Mouse (Mus musculus) liver, adult 2 months (tissue): ENCODE results near the gene Tigd3. TPM values are rescaled to one million over a fixed set of nuclear protein-coding genes. Genes with fewer than 3 reads are reported as not detected.

ENCODE experiments used
- DNase-seq: peaks from one replicate; pipeline ENCODE4 v3.0.0-alpha.2; 2011; ENCODE audit warnings: low read depth, low spot score; ENCODE audit errors: extremely low read depth
- H3K27ac ChIP-seq: fragments of 200-500 bp; replicated peaks from 2 replicates; pipeline ENCODE4 v1.5.1; 2012; ENCODE audit warnings: low read depth, mild to moderate bottlenecking, control low read depth, inconsistent platforms, low read length; ENCODE audit not compliant: insufficient read depth
- H3K27me3 ChIP-seq: fragments of 200-500 bp; 2 replicates; pipeline ENCODE4 v1.6.1; 2012; ENCODE audit warnings: mild to moderate bottlenecking, moderate library complexity, low read length, inconsistent platforms; ENCODE audit not compliant: control insufficient read depth, insufficient read depth
- H3K36me3 ChIP-seq: fragments of 200-500 bp; 2 replicates; pipeline ENCODE4 v1.6.1; 2012; ENCODE audit warnings: low read length, inconsistent platforms; ENCODE audit not compliant: control insufficient read depth, insufficient read depth
- H3K4me1 ChIP-seq: fragments of 200-500 bp; 2 replicates; pipeline ENCODE4 v1.6.1; 2011; ENCODE audit warnings: low read length; ENCODE audit not compliant: control insufficient read depth, insufficient read depth
- H3K4me3 ChIP-seq: fragments of 200-500 bp; 2 replicates; pipeline ENCODE4 v1.5.1; 2011; ENCODE audit warnings: low read depth, mild to moderate bottlenecking, control low read depth, low read length, moderate library complexity; ENCODE audit not compliant: insufficient read depth
- H3K79me2 ChIP-seq: fragments of 200-500 bp; 2 replicates; pipeline ENCODE4 v1.6.1; 2012; ENCODE audit warnings: inconsistent platforms, mild to moderate bottlenecking, low read length, moderate library complexity; ENCODE audit not compliant: control insufficient read depth, insufficient read depth
- H3K9ac ChIP-seq: fragments of 200-500 bp; 2 replicates; pipeline ENCODE4 v1.6.1; 2012; ENCODE audit warnings: low read depth, mild to moderate bottlenecking, control low read depth, inconsistent platforms, low read length
- CTCF ChIP-seq: fragments of 200-500 bp; IDR thresholded peaks from 2 replicates; pipeline ENCODE4 v1.5.1; 2011; ENCODE audit warnings: low read depth, low read length, control low read depth
- POLR2A ChIP-seq: fragments of 200-500 bp; IDR thresholded peaks from 2 replicates; pipeline ENCODE4 v1.6.1; 2011; ENCODE audit warnings: low read length, control low read depth; ENCODE audit not compliant: insufficient read depth; ENCODE audit errors: extremely low read depth
- WGBS: fragments of 180-500 bp; shearing (Covaris S2); methylation state at CpG from one replicate; pipeline ENCODE4 v1.1.7; 2018; 5-methylcytosine and 5-hydroxymethylcytosine counted together
- polyA plus RNA-seq: library from polyadenylated mRNA; depleted of rRNA; stranded (reverse); fragments of >200 nt; gene quantifications from 2 replicates; pipeline ENCODE4 v1.2.3, GENCODE M21; 2012
- total RNA-seq: library from RNA; depleted of rRNA; stranded (reverse); fragments of >200 nt; gene quantifications from 2 replicates; pipeline ENCODE4 v1.2.3, GENCODE M21; 2014

Tigd3 gene
- total and polyA plus RNA-seq, 2 experiments, result 0.18 to 0.24 TPM

DNA sequence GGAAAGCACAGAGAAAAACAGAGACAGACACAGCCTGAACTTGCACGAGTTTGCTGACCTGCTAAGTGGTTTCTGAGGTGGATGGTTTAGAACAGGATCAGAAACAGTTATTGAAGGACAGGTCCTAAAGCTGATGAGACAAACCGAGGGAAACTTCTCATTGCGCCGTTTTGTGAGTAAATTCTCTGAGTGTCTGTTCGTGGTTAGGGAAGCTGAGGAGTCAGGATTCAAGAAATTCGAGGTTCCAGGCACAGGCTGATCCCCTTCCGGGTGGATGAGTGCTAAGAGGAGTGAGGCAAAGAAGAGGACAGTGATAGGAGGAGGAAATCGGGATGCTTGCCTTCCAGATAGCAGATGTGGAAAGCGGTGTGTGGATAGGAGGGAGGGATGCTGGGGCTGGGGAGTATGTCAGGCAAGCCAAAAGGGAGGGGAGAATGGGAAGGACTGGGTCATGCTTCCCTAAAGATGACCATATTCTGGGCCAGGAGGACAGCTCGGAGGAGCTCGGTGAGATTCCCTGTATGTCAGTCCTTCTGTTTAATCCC lies 31.4 kb upstream of the Tigd3 start:
- WGBS, result 36% methylated on average over 11 of the region's 11 CpGs
- H3K79me2 ChIP-seq, result peaks cover 2% of the 10 kb centered on the region; the same call in 1 of the 2 replicates
- no peaks in the 10 kb centered on the region for H3K27me3 ChIP-seq
- no peak for DNase-seq
- no peaks in the 10 kb centered on the region for H3K36me3 ChIP-seq
- H3K4me3 ChIP-seq, result peak overlapping the region; percentile 30
- TF ChIP-seq CTCF (no peak), POLR2A (no peak)
- H3K4me1 ChIP-seq, result 0 out of 2 replicates have a peak, but pooled peaks cover 3% of the 10 kb centered on the region
- H3K27ac ChIP-seq, result peak overlapping the region; percentile 43
- H3K9ac ChIP-seq, result no peak overlapping the region; the same call in 1 of the 2 replicates

DNA sequence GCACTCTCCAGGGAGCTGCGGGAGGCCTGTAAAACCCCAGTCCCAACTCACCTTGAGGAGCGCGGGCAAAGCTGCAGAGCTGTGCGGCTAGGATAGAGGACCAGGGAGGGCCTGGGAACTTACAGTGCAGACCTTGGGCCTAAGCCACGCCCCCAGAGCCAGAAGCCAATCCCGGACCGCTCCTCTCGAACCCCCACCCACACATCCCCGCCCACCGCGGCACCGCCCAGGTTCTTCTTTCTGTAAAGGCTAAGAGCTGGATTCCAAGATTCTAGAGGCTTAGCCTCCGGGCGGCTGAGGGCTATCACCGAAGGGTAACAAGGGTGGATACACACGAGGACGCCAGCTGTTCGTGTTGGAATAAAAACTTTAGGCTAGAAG lies 30.8 kb upstream of the Tigd3 start, which contains the start of gene Cdc42ep2:
Cdc42ep2 (minus strand) TSS at position 104 of the 381 bp plus-strand sequence.
- Histone ChIP-seq H3K4me3 (peak within 1 kb of the TSS; percentile 73), H3K4me1 (0 out of 2 replicates have a peak, but pooled peaks cover 3% of the 10 kb centered on the region), H3K27me3 (no peaks in the 10 kb centered on the region), H3K27ac (peak within 1 kb of the TSS; percentile 69), H3K36me3 (no peaks in the 10 kb centered on the region), H3K79me2 (peaks cover 3% of the 10 kb centered on the region; the same call in 1 of the 2 replicates), H3K9ac (peak within 1 kb of the TSS; percentile 61)
- WGBS, result under 1% methylated on average over 18 of the region's 18 CpGs
- TF ChIP-seq POLR2A, result peak; percentile 69
- TF ChIP-seq CTCF, result no peak
- peak; percentile 83 for DNase-seq

- H3K27ac ChIP-seq, result peak overlapping the region; percentile 69
- peak overlapping the region; percentile 61 for H3K9ac ChIP-seq
- TF ChIP-seq POLR2A (no peak), CTCF (peak; percentile 83)
- under 1% methylated on average over 38 of the region's 38 CpGs for WGBS
- H3K27me3 ChIP-seq, result no peaks in the 10 kb centered on the region
- H3K4me3 ChIP-seq, result peak overlapping the region; percentile 73
- H3K36me3 ChIP-seq, result no peaks in the 10 kb centered on the region
- DNase-seq, result peak; percentile 39
- H3K4me1 ChIP-seq, result 0 out of 2 replicates have a peak, but pooled peaks cover 3% of the 10 kb centered on the region
- peaks cover 3% of the 10 kb centered on the region; the same call in 1 of the 2 replicates for H3K79me2 ChIP-seq
Observed at GRCm38 (mm10) chr19:5923990-5924712, 30.2 kb upstream of the Tigd3 start.

DNA sequence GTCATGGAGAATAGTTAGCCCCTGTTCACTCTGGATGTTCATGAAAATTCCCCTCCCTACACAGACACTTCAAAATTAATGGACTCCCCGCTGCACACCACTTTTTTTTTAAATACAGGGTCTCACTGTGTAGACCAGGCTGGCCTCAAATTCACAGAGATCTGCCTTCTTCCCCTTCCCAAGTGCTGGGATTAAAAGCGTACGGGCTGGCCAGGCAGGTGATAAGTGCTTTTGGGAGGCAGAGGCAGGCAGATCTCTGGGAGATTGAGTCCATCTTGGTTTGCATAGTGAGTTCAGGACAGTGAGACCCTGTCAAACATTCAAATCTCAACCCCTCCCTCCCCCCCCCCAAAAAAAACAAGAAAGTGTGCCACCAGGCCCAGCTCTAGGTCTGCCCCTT lies 29.0 kb upstream of the Tigd3 start:
- H3K36me3 ChIP-seq, result no peaks in the 10 kb centered on the region
- 78% methylated on average over 3 of the region's 3 CpGs for WGBS
- DNase-seq, result no peak
- H3K9ac ChIP-seq, result no peak overlapping the region
- peaks cover 3% of the 10 kb centered on the region; the same call in 1 of the 2 replicates for H3K79me2 ChIP-seq
- peak overlapping the region; percentile 20; the same call in 1 of the 2 replicates for H3K27ac ChIP-seq
- H3K4me1 ChIP-seq, result no peaks in the 10 kb centered on the region
- H3K27me3 ChIP-seq, result no peaks in the 10 kb centered on the region
- no peak overlapping the region; the same call in 1 of the 2 replicates for H3K4me3 ChIP-seq
- TF ChIP-seq POLR2A (no peak), CTCF (no peak)

DNA sequence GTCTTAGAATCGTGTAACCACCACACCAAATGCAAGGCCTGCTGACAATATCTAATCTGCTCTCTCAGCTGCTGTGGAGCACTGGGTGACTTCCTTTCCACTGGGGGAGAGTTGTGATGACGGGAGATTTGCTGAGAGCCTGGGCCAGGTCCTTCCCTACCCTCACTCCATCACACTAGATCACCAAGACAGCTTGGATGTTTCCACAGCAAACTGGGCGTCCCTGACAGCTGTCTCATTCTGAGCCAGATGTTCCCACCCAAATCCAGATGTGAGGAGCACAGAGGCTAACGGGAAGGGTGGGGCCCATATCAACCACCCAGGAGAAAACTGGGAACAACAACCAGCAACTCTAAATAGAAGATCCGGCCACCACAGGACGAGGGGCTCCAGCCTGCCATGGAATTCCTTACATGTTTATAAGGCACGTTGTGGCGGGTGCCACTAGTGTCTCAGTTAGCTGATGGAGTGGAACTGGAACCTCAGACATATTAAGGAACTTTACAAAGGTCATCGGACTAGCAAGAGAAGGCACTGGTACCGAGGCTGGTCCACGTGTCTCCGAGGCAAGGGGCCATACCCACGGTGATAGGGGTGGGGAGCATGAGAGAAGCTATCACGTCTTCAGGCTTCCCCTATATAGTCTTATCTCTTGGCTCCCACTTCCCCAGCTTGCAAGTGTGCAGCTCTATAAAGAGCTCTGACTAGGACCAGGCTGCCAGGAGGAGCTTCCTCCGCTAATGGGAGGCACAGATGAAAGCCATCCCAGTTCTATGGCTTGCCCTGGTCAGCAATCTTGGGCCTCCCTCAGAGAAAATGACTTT lies 28.4 kb upstream of the Tigd3 start:
- Histone ChIP-seq H3K27me3 (no peaks in the 10 kb centered on the region), H3K27ac (peak overlapping the region; percentile 20), H3K79me2 (peaks cover 3% of the 10 kb centered on the region; the same call in 1 of the 2 replicates), H3K36me3 (peaks cover under 1% of the 10 kb centered on the region), H3K4me3 (no peak overlapping the region; the same call in 1 of the 2 replicates), H3K9ac (no peak overlapping the region), H3K4me1 (no peaks in the 10 kb centered on the region; the same call in 1 of the 2 replicates)
- no peak for DNase-seq
- 72% methylated on average over 15 of the region's 15 CpGs for WGBS
- no peak for TF ChIP-seq POLR2A
- TF ChIP-seq CTCF, result no peak
